In genomic region chr3:107823177-107823576, GRCm38 (mm10) we compare ENCODE assay signal across 27 mouse cellular contexts. TPM values are rescaled to one million over a fixed set of nuclear protein-coding genes. Genes with fewer than 3 reads are reported as not detected.
DNase-seq lines count a peak whose midpoint lies in the region; ATAC-seq and TF ChIP-seq lines count a peak whose summit lies in the region.
"Had no signal": no experiment of that assay in that cellular context is flagged by ENCODE, and none has a peak within 500 bp of the region (broad histone marks: within the 10 kb centered on the region; RNA-seq: fewer than 3 reads in every experiment).

No protein-coding gene starts in this region.

- dilution Hi-C loops in CH12.LX (cut with MboI; ENCODE audit: extremely low pct_ligation_motif_present, extremely low pct_unique_long_range_greater_than_20kb, low sequenced_read_pairs), result no loop called here

- DNase-seq in gastrocnemius, adult 2 months, result no peak
- no peak for DNase-seq in gastrocnemius, adult 8-10 months (ENCODE audit: low spot score in 2 of 2)
- DNase-seq in CH12.LX (ENCODE audit: extremely low read depth), result peak; percentile 90
- peak; percentile 77 for DNase-seq in R1 (ENCODE audit: low read depth, low spot score)
- no peak for DNase-seq in kidney, adult 11 months
- DNase-seq in left cerebral cortex, adult 8-10 months (ENCODE audit: low spot score in 2 of 2), result no peak
- no peak for DNase-seq in spleen, postnatal 10 days (ENCODE audit: low spot score in 2 of 2)
- DNase-seq: adrenal gland, adult 8-10 months; B cell, adult 2 months; cerebellum, adult 2 months; gastrocnemius, postnatal 10 days; heart, adult 2 months; kidney, postnatal 4 days; midbrain, embryonic 14.5 days; right cerebral cortex, adult 18-20 months; spleen, adult 18-20 months; thymus, postnatal 25 days had no signal

- H3K27ac ChIP-seq in gastrocnemius, adult 2 months, result peak overlapping the region; percentile 46; the same call in 1 of the 2 replicates
- H3K27ac ChIP-seq in CH12.LX (ENCODE audit: insufficient read depth, low read depth), result peak overlapping the region; percentile 40
- H3K27ac ChIP-seq: embryonic facial prominence, embryonic 13.5 days; heart, adult 2 months had no signal

- TF ChIP-seq CTCF in gastrocnemius, adult 2 months (IDR thresholded peaks at IDR 0.05), result no peak
- no peak for TF ChIP-seq CTCF in CH12.LX (conservative IDR thresholded peaks at IDR 0.05 in 1 of 2, IDR thresholded peaks at IDR 0.05 in 1 of 2; ENCODE audit: low read depth in 2 of 2, low read length in 2 of 2)

- no peak overlapping the region for H3K9ac ChIP-seq in CH12.LX (ENCODE audit: insufficient read depth, low read depth)
- H3K9ac ChIP-seq: embryonic facial prominence, embryonic 13.5 days had no signal

- TF ChIP-seq POLR2A in CH12.LX (IDR thresholded peaks at IDR 0.05; ENCODE audit: low read depth, low read length), result no peak

- H3K9me3 ChIP-seq in CH12.LX (replicated peaks; ENCODE audit: low read length), result no peaks in the 10 kb centered on the region
- H3K9me3 ChIP-seq: embryonic facial prominence, embryonic 13.5 days had no signal

- H3K79me2 ChIP-seq in CH12.LX (replicated peaks; ENCODE audit: control insufficient read depth, extremely low read depth, insufficient read depth, poor library complexity, severe bottlenecking), result no peaks in the 10 kb centered on the region

- H3K4me1 ChIP-seq in CH12.LX (ENCODE audit: control insufficient read depth in 1 of 2, insufficient read depth in 2 of 2), result peaks cover 25 to 73% of the 10 kb centered on the region in 2 experiments

- 0 out of 2 replicates have a peak, but pooled peaks have one; percentile 34 for TF ChIP-seq EP300 in CH12.LX (IDR thresholded peaks at IDR 0.05; ENCODE audit: low read length)

- H3K4me2 ChIP-seq in CH12.LX (ENCODE audit: insufficient read depth, low read depth, poor library complexity, severe bottlenecking), result no peak overlapping the region
- H3K4me2 ChIP-seq: embryonic facial prominence, embryonic 13.5 days had no signal

- TF ChIP-seq RAD21 in CH12.LX (IDR thresholded peaks at IDR 0.05; ENCODE audit: low read depth, low read length), result no peak

- in situ Hi-C loops in CH12.LX (cut with MboI; ENCODE audit: low pct_ligation_motif_present, low pct_unique_long_range_greater_than_20kb, low sequenced_read_pairs), result no loop called here

- intact Hi-C loops in gastrocnemius, adult 2 months (cut with DNase I), result no loop called here

- no peak overlapping the region for H3K4me3 ChIP-seq in gastrocnemius, adult 2 months
- H3K4me3 ChIP-seq in CH12.LX (replicated peaks in 1 of 3; ENCODE audit: low read depth in 2 of 3, low read length in 2 of 3, poor library complexity in 1 of 3), result no peak overlapping the region
- H3K4me3 ChIP-seq: embryonic facial prominence, embryonic 13.5 days; heart, adult 2 months had no signal

- H3K27me3 ChIP-seq in CH12.LX (replicated peaks), result no peaks in the 10 kb centered on the region
- H3K27me3 ChIP-seq: embryonic facial prominence, embryonic 13.5 days had no signal

- no peaks in the 10 kb centered on the region for H3K36me3 ChIP-seq in CH12.LX (replicated peaks in 1 of 2; ENCODE audit: control insufficient read depth in 1 of 2, insufficient read depth in 1 of 2, low read length in 1 of 2)
- H3K36me3 ChIP-seq: embryonic facial prominence, embryonic 13.5 days had no signal

- ATAC-seq in megakaryocyte progenitor cell, adult 5-6 weeks (replicated peaks; ENCODE audit: poor library complexity), result 0 out of 2 replicates have a peak, but pooled peaks have one; percentile 10
- ATAC-seq: inflammation-experienced regulatory T-cells, adult 6 months had no signal

TF ChIP-seq in CH12.LX, 34 proteins besides CTCF, POLR2A, EP300 and RAD21:
- TF ChIP-seq NRF1 (IDR thresholded peaks at IDR 0.05; ENCODE audit: low read depth, low read length) (no peak; the same call in 1 of the 2 replicates), JUND (conservative IDR thresholded peaks at IDR 0.05; ENCODE audit: low read depth, low read length) (peak; percentile 44; the same call in 1 of the 2 replicates), NELFE (IDR thresholded peaks at IDR 0.05; ENCODE audit: low read depth, low read length) (no peak), GABPA (IDR thresholded peaks at IDR 0.05; ENCODE audit: insufficient replicate concordance, low read depth, low read length) (peak; percentile 33), KAT2A (IDR thresholded peaks at IDR 0.05; ENCODE audit: insufficient replicate concordance, low read length) (no peak), MAFK (IDR thresholded peaks at IDR 0.05; ENCODE audit: insufficient replicate concordance, low read length) (peak; percentile 100), RCOR1 (conservative IDR thresholded peaks at IDR 0.05; ENCODE audit: low read depth, low read length) (no peak), PAX5 (IDR thresholded peaks at IDR 0.05; ENCODE audit: low read length) (no peak), ETS1 (conservative IDR thresholded peaks at IDR 0.05; ENCODE audit: low read depth, low read length) (peak; percentile 98), JUN (IDR thresholded peaks at IDR 0.05; ENCODE audit: insufficient read depth, low read depth, low read length) (peak; percentile 50), CHD2 (IDR thresholded peaks at IDR 0.05; ENCODE audit: low read length) (no peak), IRF4 (IDR thresholded peaks at IDR 0.05; ENCODE audit: low read depth, low read length) (no peak), BHLHE40 (IDR thresholded peaks at IDR 0.05; ENCODE audit: low read depth, low read length) (0 out of 2 replicates have a peak, but pooled peaks have one; percentile 17), SIN3A (IDR thresholded peaks at IDR 0.05; ENCODE audit: low read length) (no peak; the same call in 1 of the 2 replicates), MEF2A (IDR thresholded peaks at IDR 0.05; ENCODE audit: borderline replicate concordance, low read depth, low read length) (no peak), ELF1 (IDR thresholded peaks at IDR 0.05; ENCODE audit: low read depth, low read length) (no peak), ZKSCAN1 (IDR thresholded peaks at IDR 0.05; ENCODE audit: borderline replicate concordance, low read depth, low read length) (no peak)

RNA-seq across cellular contexts. Expression of gene Eps8l3, which starts 53.9 kb away (rescaled TPM):
- not detected for total RNA-seq in gastrocnemius, adult 2 months (2021)
- not detected for total RNA-seq in gastrocnemius, adult 8-10 months (2022)
- not detected in 2 replicates for total RNA-seq in CH12.LX (2012; rRNA removed)
- not detected in 2 replicates for total RNA-seq in CH12.LX (2014; rRNA removed)
- polyA plus RNA-seq in CH12.LX (2012; ENCODE audit: insufficient read length, low read depth), result not detected in 2 replicates
- 0.07 and 0.12 TPM in 2 replicates for total RNA-seq in megakaryocyte progenitor cell, adult 5-6 weeks (2015)
- not detected in 2 replicates for total RNA-seq in megakaryocyte progenitor cell, adult 5-6 weeks (2017)
- not detected for total RNA-seq in left cerebral cortex, adult 8-10 months (2022)
- total RNA-seq: adrenal gland, adult 8-10 months; gastrocnemius, postnatal 10 days; heart, adult 2 months; layer of hippocampus, postnatal 25 days; left cerebral cortex, postnatal 36 days had no signal
- polyA plus RNA-seq: brain, embryonic 14.5 days; cortical plate, adult 2 months; embryonic facial prominence, embryonic 13.5 days; heart, adult 2 months; hindbrain, embryonic 11.5 days; inflammation-experienced regulatory T-cells, adult 6 months; kidney, embryonic 14.5 days; lung, embryonic 16.5 days; midbrain, embryonic 14.5 days had no signal

Comparison
In these comparisons a context has a peak if more than half of its experiments do, and no peak if none do; other contexts are left out.
1. DNase-seq: peak in CH12.LX (single experiment) and R1 (single experiment); none in gastrocnemius, adult 2 months (single experiment), gastrocnemius, adult 8-10 months (0 of 2), kidney, adult 11 months (single experiment), left cerebral cortex, adult 8-10 months (0 of 2) and spleen, postnatal 10 days (0 of 2).